In the genomic region with DNA sequence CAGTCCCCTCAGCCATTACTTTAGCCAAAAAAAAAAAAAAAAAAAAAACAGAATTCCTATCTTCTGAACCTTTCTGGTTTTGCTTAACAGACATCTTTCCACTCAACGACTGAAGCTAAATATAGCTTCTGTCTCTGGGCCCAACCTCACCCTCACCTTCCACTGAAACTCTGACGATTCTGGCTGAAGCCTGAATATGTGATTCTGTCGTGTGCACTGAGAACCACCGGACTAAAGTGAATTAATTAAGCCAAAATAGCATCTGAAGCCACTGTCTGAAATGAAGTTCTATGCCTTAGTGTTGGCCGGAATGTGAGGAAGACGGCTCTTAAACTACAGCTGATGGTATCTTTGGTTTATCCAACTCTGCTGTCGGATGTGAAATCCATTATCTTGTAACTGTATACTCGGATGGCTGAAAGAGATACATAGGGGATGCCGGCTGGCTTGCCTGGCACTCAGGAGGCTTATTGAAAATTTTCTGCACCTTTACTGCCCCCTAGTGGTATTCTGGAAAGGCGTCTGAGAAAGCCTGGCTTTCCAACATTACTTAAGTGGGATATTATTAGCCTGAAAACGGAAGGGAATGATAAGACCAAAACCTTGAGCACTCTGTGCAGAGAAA, we compare ENCODE assay signal across 8 mouse cellular contexts.
DNase-seq lines count a peak whose midpoint lies in the region; ATAC-seq and TF ChIP-seq lines count a peak whose summit lies in the region.

No protein-coding gene starts in this region.

- 22% methylated on average over 11 of the region's 11 CpGs for WGBS in forebrain, embryonic 14.5 days
- WGBS in liver, postnatal 0 days (ENCODE audit: insufficient replicate concordance) = 16% methylated on average over 11 of the region's 11 CpGs
- 20% methylated on average over 11 of the region's 11 CpGs for WGBS in neural tube, embryonic 14.5 days

- H3K4me3 ChIP-seq in forebrain, embryonic 14.5 days (ENCODE audit: low read depth, low read length) = no peak overlapping the region
- H3K4me3 ChIP-seq in liver, postnatal 0 days (ENCODE audit: low read depth, low read length) = no peak overlapping the region
- no peak overlapping the region for H3K4me3 ChIP-seq in neural tube, embryonic 14.5 days (ENCODE audit: low read depth, low read length)

- no peaks in the 10 kb centered on the region for H3K4me1 ChIP-seq in forebrain, embryonic 14.5 days (ENCODE audit: control insufficient read depth, insufficient read depth, low read length)
- H3K4me1 ChIP-seq in liver, postnatal 0 days (ENCODE audit: insufficient read depth) = no peaks in the 10 kb centered on the region
- peaks cover 3% of the 10 kb centered on the region for H3K4me1 ChIP-seq in neural tube, embryonic 14.5 days (ENCODE audit: control insufficient read depth, insufficient read depth, low read length)

- H3K27me3 ChIP-seq in forebrain, embryonic 14.5 days (replicated peaks; ENCODE audit: control insufficient read depth, insufficient read depth, low read length) = no peaks in the 10 kb centered on the region
- H3K27me3 ChIP-seq in liver, postnatal 0 days (ENCODE audit: insufficient read depth, low read length) = no peaks in the 10 kb centered on the region
- no peaks in the 10 kb centered on the region for H3K27me3 ChIP-seq in neural tube, embryonic 14.5 days (ENCODE audit: control insufficient read depth, insufficient read depth, low read length)

- H3K27ac ChIP-seq in forebrain, embryonic 14.5 days (ENCODE audit: low read depth, low read length) = no peak overlapping the region
- no peak overlapping the region for H3K27ac ChIP-seq in liver, postnatal 0 days (ENCODE audit: low read depth)
- H3K27ac ChIP-seq in neural tube, embryonic 14.5 days (ENCODE audit: low read depth, low read length) = no peak overlapping the region

- DNase-seq in MEL-GATA-1-ER (ENCODE audit: extremely low read depth, low read depth) = peak; percentile 52
- peak; percentile 71 for DNase-seq in cerebellum, adult 11 months
- peak; percentile 96 for DNase-seq in forebrain, embryonic 14.5 days (ENCODE audit: low spot score)
- peak; percentile 57 to 73 for DNase-seq in heart, postnatal 14 days
- peak; percentile 73 to 75 for DNase-seq in kidney, postnatal 36 days
- DNase-seq in liver, postnatal 0 days = peak; percentile 55
- peak; percentile 14 to 75 for DNase-seq in thymus, postnatal 10 days (ENCODE audit: low spot score in 2 of 2)

- no peaks in the 10 kb centered on the region for H3K9me3 ChIP-seq in forebrain, embryonic 14.5 days (replicated peaks; ENCODE audit: control insufficient read depth, low read length)
- no peaks in the 10 kb centered on the region for H3K9me3 ChIP-seq in liver, postnatal 0 days (ENCODE audit: low read length)
- no peaks in the 10 kb centered on the region for H3K9me3 ChIP-seq in neural tube, embryonic 14.5 days (ENCODE audit: control insufficient read depth, low read length)

- peak; percentile 81 for TF ChIP-seq CTCF in liver, postnatal 0 days (IDR thresholded peaks at IDR 0.05; ENCODE audit: low read depth)

- H3K36me3 ChIP-seq in forebrain, embryonic 14.5 days (ENCODE audit: control insufficient read depth, insufficient read depth, low read length) = no peaks in the 10 kb centered on the region
- H3K36me3 ChIP-seq in liver, postnatal 0 days (replicated peaks; ENCODE audit: insufficient read depth, low read length) = no peaks in the 10 kb centered on the region
- no peaks in the 10 kb centered on the region for H3K36me3 ChIP-seq in neural tube, embryonic 14.5 days (ENCODE audit: control insufficient read depth, insufficient read depth, low read length)

- H3K9ac ChIP-seq in forebrain, embryonic 14.5 days (ENCODE audit: low read length) = no peak overlapping the region
- no peak overlapping the region for H3K9ac ChIP-seq in liver, postnatal 0 days (replicated peaks)
- no peak overlapping the region for H3K9ac ChIP-seq in neural tube, embryonic 14.5 days (replicated peaks; ENCODE audit: low read depth, low read length)

- no peak for TF ChIP-seq EP300 in liver, postnatal 0 days (IDR thresholded peaks at IDR 0.05; ENCODE audit: low read depth)

- peak; percentile 81 for ATAC-seq in forebrain, embryonic 14.5 days
- no peak for ATAC-seq in liver, postnatal 0 days
- ATAC-seq in neural tube, embryonic 14.5 days (ENCODE audit: low read depth) = peak; percentile 82

- intact Hi-C loops in heart, postnatal 14 days (cut with DNase I) = loop anchor here (2.0 to 5.0 kb wide), 3 partner anchors 179 to 361 kb away; no protein-coding TSS in a partner anchor

- no peak overlapping the region for H3K4me2 ChIP-seq in forebrain, embryonic 14.5 days (ENCODE audit: low read length)
- no peak overlapping the region for H3K4me2 ChIP-seq in liver, postnatal 0 days (ENCODE audit: low read depth, low read length)
- H3K4me2 ChIP-seq in neural tube, embryonic 14.5 days (ENCODE audit: low read depth, low read length) = no peak overlapping the region

Comparison
In these comparisons a context has a peak if more than half of its experiments do, and no peak if none do; other contexts are left out.
1. DNase-seq: peak in every context shown above with its lines; median percentile 96 in forebrain, embryonic 14.5 days; 74 in kidney, postnatal 36 days; 71 in cerebellum, adult 11 months; 65 in heart, postnatal 14 days; 55 in liver, postnatal 0 days; 52 in MEL-GATA-1-ER; 44 in thymus, postnatal 10 days.